Mouse (Mus musculus): ENCODE measurements around the gene Dstyk.

DNA sequence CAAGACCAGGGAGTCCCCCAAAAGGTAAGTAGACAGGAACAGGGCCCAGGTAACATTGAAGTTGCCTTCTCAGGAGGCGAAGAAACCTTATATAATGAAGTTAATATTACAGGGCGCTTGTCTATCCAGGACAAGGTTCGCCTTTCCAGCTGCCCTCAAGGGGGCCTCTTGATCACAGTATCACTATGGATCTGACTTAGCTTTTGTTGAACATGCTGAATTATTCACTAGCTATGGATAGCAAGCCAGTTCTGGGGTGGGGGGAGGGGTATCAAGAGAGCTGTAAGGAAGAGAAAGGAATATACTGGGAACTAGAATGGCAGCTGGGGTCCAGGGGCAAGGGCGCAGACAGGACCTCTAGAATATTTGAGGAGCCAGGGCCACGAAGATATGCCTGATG is 45.0 kb upstream of the Dstyk start:
- TF ChIP-seq POLR2A (IDR thresholded peaks at IDR 0.05; ENCODE audit: insufficient read length, low read depth) (no peak), MYOG (IDR thresholded peaks at IDR 0.05; ENCODE audit: control insufficient read depth in 1 of 3, insufficient read depth in 1 of 3, insufficient read length in 2 of 3, low read depth in 2 of 3) (no peak), MYOD1 (IDR thresholded peaks at IDR 0.05; ENCODE audit: control insufficient read depth in 1 of 3, insufficient read length in 2 of 3, low read depth in 2 of 3) (no peak)

All from myocyte (in vitro differentiated cells).